11 mouse cellular contexts compared by ENCODE assay signal in genomic region chr4:82266066-82266619, GRCm38 (mm10).
A peak's percentile ranks its signal among the peaks of the same experiment; 100 is the strongest.
DNase-seq lines count a peak whose midpoint lies in the region; ATAC-seq and TF ChIP-seq lines count a peak whose summit lies in the region.
"Had no signal": no experiment of that assay in that cellular context is flagged by ENCODE, and none has a peak within 500 bp of the region (broad histone marks: within the 10 kb centered on the region; RNA-seq: fewer than 3 reads in every experiment).

No protein-coding gene starts in this region.

- intact Hi-C loops in heart, postnatal 14 days (cut with DNase I): no loop called here

- no peak overlapping the region for H3K9ac ChIP-seq in heart, embryonic 12.5 days
- no peak overlapping the region for H3K9ac ChIP-seq in lung, embryonic 15.5 days
- H3K9ac ChIP-seq in heart, embryonic 16.5 days (ENCODE audit: low read length): peak overlapping the region; percentile 7; the same call in 1 of the 2 replicates
- H3K9ac ChIP-seq in stomach, embryonic 15.5 days: no peak overlapping the region

- no peaks in the 10 kb centered on the region for H3K9me3 ChIP-seq in heart, embryonic 12.5 days (replicated peaks)
- H3K9me3 ChIP-seq in lung, embryonic 15.5 days: no peaks in the 10 kb centered on the region
- H3K9me3 ChIP-seq in heart, embryonic 16.5 days (replicated peaks; ENCODE audit: control insufficient read depth, low read length): no peaks in the 10 kb centered on the region
- H3K9me3 ChIP-seq in stomach, embryonic 15.5 days: no peaks in the 10 kb centered on the region

- TF ChIP-seq CTCF in lung, adult 2 months (IDR thresholded peaks at IDR 0.05; ENCODE audit: insufficient read depth, low read length): no peak

- H3K4me2 ChIP-seq in heart, embryonic 12.5 days: peak overlapping the region; percentile 40
- H3K4me2 ChIP-seq in lung, embryonic 15.5 days: peak overlapping the region; percentile 28; the same call in 1 of the 2 replicates
- H3K4me2 ChIP-seq in heart, embryonic 16.5 days (ENCODE audit: low read depth, low read length): peak overlapping the region; percentile 37
- no peak overlapping the region for H3K4me2 ChIP-seq in stomach, embryonic 15.5 days

- no peak for TF ChIP-seq POLR2A in lung, adult 2 months (IDR thresholded peaks at IDR 0.05; ENCODE audit: borderline replicate concordance, extremely low read depth, low read depth, low read length)

- H3K27ac ChIP-seq in heart, embryonic 12.5 days (ENCODE audit: poor library complexity, severe bottlenecking): peak overlapping the region; percentile 90
- peak overlapping the region; percentile 79 for H3K27ac ChIP-seq in lung, embryonic 15.5 days
- peak overlapping the region; percentile 68 for H3K27ac ChIP-seq in heart, embryonic 16.5 days (ENCODE audit: low read length)
- H3K27ac ChIP-seq in stomach, embryonic 15.5 days: 0 out of 2 replicates have a peak overlapping the region, but pooled peaks have one; percentile 27

- DNase-seq in heart, postnatal 14 days: no peak
- no peak for DNase-seq in lung, adult 2 months
- no peak for DNase-seq in cerebellum, adult 9-11 months
- DNase-seq: adrenal gland, postnatal 10 days; lung, adult 18-20 months; thymus, postnatal 14 days had no signal

- H3K36me3 ChIP-seq in heart, embryonic 12.5 days: no peaks in the 10 kb centered on the region
- H3K36me3 ChIP-seq in lung, embryonic 15.5 days: no peaks in the 10 kb centered on the region
- no peaks in the 10 kb centered on the region for H3K36me3 ChIP-seq in heart, embryonic 16.5 days (ENCODE audit: control insufficient read depth, insufficient read depth)
- no peaks in the 10 kb centered on the region for H3K36me3 ChIP-seq in stomach, embryonic 15.5 days

- 14% methylated on average over 4 of the region's 4 CpGs for WGBS in heart, embryonic 12.5 days
- 14% methylated on average over 4 of the region's 4 CpGs for WGBS in lung, embryonic 15.5 days
- 26% methylated on average over 4 of the region's 4 CpGs for WGBS in lung, adult 2 months
- 16% methylated on average over 4 of the region's 4 CpGs for WGBS in heart, embryonic 16.5 days
- WGBS in stomach, embryonic 15.5 days: 23% methylated on average over 4 of the region's 4 CpGs

- peak; percentile 74 for ATAC-seq in heart, embryonic 12.5 days (ENCODE audit: insufficient number of reproducible peaks, low FRiP score)
- ATAC-seq in lung, embryonic 15.5 days (ENCODE audit: borderline replicate concordance, extremely low read depth, low FRiP score, low TSS enrichment): no peak
- ATAC-seq in heart, embryonic 16.5 days (replicated peaks; ENCODE audit: extremely low read depth, insufficient read depth, low FRiP score): peak; percentile 72
- no peak for ATAC-seq in stomach, embryonic 15.5 days (ENCODE audit: insufficient read depth, low FRiP score, low read depth)
- ATAC-seq: Patski had no signal

- no peaks in the 10 kb centered on the region for H3K27me3 ChIP-seq in heart, embryonic 12.5 days (replicated peaks)
- no peaks in the 10 kb centered on the region for H3K27me3 ChIP-seq in lung, embryonic 15.5 days
- no peaks in the 10 kb centered on the region for H3K27me3 ChIP-seq in heart, embryonic 16.5 days (ENCODE audit: control insufficient read depth, insufficient read depth, low read length)
- no peaks in the 10 kb centered on the region for H3K27me3 ChIP-seq in stomach, embryonic 15.5 days (replicated peaks)
- H3K27me3 ChIP-seq: Patski had no signal

- no peak overlapping the region for H3K4me3 ChIP-seq in heart, embryonic 12.5 days
- no peak overlapping the region for H3K4me3 ChIP-seq in lung, embryonic 15.5 days
- H3K4me3 ChIP-seq in lung, adult 2 months (replicated peaks; ENCODE audit: extremely low read depth, low read depth, low read length): no peak overlapping the region
- H3K4me3 ChIP-seq in heart, embryonic 16.5 days (ENCODE audit: low read length): no peak overlapping the region
- H3K4me3 ChIP-seq in stomach, embryonic 15.5 days (replicated peaks): no peak overlapping the region

- H3K4me1 ChIP-seq in heart, embryonic 12.5 days (replicated peaks): peaks cover 19% of the 10 kb centered on the region
- H3K4me1 ChIP-seq in lung, embryonic 15.5 days: peaks cover 24% of the 10 kb centered on the region
- peaks cover 10% of the 10 kb centered on the region for H3K4me1 ChIP-seq in lung, adult 2 months (ENCODE audit: control insufficient read depth, insufficient read depth, low read length)
- H3K4me1 ChIP-seq in heart, embryonic 16.5 days (ENCODE audit: control insufficient read depth, insufficient read depth, low read length): peaks cover 13% of the 10 kb centered on the region
- H3K4me1 ChIP-seq in stomach, embryonic 15.5 days: peaks cover 3% of the 10 kb centered on the region; the same call in 1 of the 2 replicates

Comparison
In these comparisons a context has a peak if more than half of its experiments do, and no peak if none do; other contexts are left out.
1. ATAC-seq: peak in heart, embryonic 12.5 days (single experiment) and heart, embryonic 16.5 days (single experiment); none in lung, embryonic 15.5 days (single experiment) and stomach, embryonic 15.5 days (single experiment).
2. H3K27ac ChIP-seq: peak in every context shown above with its lines; median percentile 90 in heart, embryonic 12.5 days; 79 in lung, embryonic 15.5 days; 68 in heart, embryonic 16.5 days; 27 in stomach, embryonic 15.5 days.